Mouse (Mus musculus) ES-E14 (cell line): ENCODE results near the gene Kifap3. TPM values are rescaled to one million over a fixed set of nuclear protein-coding genes. Genes with fewer than 3 reads are reported as not detected.
"Not testable (repeated sequence)": the region's sequence is repeated elsewhere in the genome, so short reads cannot be mapped to it uniquely, and the experiment has no call there.

Experiments
- DNase-seq: peaks from one replicate; pipeline ENCODE4 v3.0.0-alpha.2; 2013; ENCODE audit warnings: low read depth, low spot score
- H3K27ac ChIP-seq: 2 replicates; pipeline ENCODE4 v1.5.1; 2012; ENCODE audit warnings: low read depth, mild to moderate bottlenecking, low read length, moderate library complexity, mixed read lengths; ENCODE audit not compliant: poor library complexity, insufficient read depth, severe bottlenecking
- H3K36me3 ChIP-seq: 2 replicates; pipeline ENCODE4 v1.6.1; 2012; ENCODE audit warnings: mild to moderate bottlenecking, low read length, moderate library complexity, mixed read lengths; ENCODE audit not compliant: control insufficient read depth, poor library complexity, insufficient read depth, severe bottlenecking
- H3K4me1 ChIP-seq, 2 experiments: fragments of 150-350 bp in 1 of 2; sonication (generic) in 1 of 2; 2 replicates each; pipeline ENCODE4 v1.6.1; 2012; ENCODE audit warnings: low read length in 2 of 2, mild to moderate bottlenecking in 1 of 2, mixed read lengths in 1 of 2; ENCODE audit not compliant: control insufficient read depth in 2 of 2, insufficient read depth in 2 of 2, poor library complexity in 1 of 2
- H3K4me3 ChIP-seq, 2 experiments: fragments of 150-350 bp in 1 of 2; sonication (generic) in 1 of 2; 2 replicates each; pipeline ENCODE4 v1.5.1; 2012; ENCODE audit warnings: low read length in 2 of 2, low read depth in 1 of 2, mild to moderate bottlenecking in 1 of 2, mixed read lengths in 1 of 2; ENCODE audit not compliant: insufficient read depth in 1 of 2, poor library complexity in 1 of 2, severe bottlenecking in 1 of 2
- H3K9ac ChIP-seq: 2 replicates; pipeline ENCODE4 v1.6.1; 2012; ENCODE audit warnings: low read depth, mild to moderate bottlenecking, low read length, mixed read lengths; ENCODE audit not compliant: poor library complexity, insufficient read depth, severe bottlenecking
- H3K9me3 ChIP-seq: fragments of 150-350 bp; sonication (generic); 2 replicates; pipeline ENCODE4 v1.6.1; 2012; ENCODE audit warnings: low read depth, mild to moderate bottlenecking, low read length; ENCODE audit not compliant: control insufficient read depth, insufficient read depth
- CHD2 ChIP-seq: IDR thresholded peaks from 2 replicates; pipeline ENCODE4 v1.6.1; 2014; ENCODE audit warnings: mild to moderate bottlenecking, low read depth, low read length, inconsistent platforms
- HCFC1 ChIP-seq: IDR thresholded peaks from 2 replicates; pipeline ENCODE4 v1.6.1; 2012; ENCODE audit warnings: low read length, inconsistent platforms, borderline replicate concordance; ENCODE audit not compliant: insufficient read depth
- MAFK ChIP-seq: IDR thresholded peaks from 2 replicates; pipeline ENCODE4 v1.6.1; 2014; ENCODE audit warnings: mild to moderate bottlenecking, low read depth, low read length, inconsistent platforms; ENCODE audit not compliant: insufficient read depth
- ZC3H11A ChIP-seq: IDR thresholded peaks from 2 replicates; pipeline ENCODE4 v1.6.1; 2012; ENCODE audit warnings: low read depth, mild to moderate bottlenecking, inconsistent platforms, low read length, borderline replicate concordance
- ZNF384 ChIP-seq: IDR thresholded peaks from 2 replicates; pipeline ENCODE4 v1.6.1; 2012; ENCODE audit warnings: low read depth, low read length, inconsistent platforms
- in situ Hi-C, 2 experiments: fragments of 600-800 bp; cut with MboI; formaldehyde crosslinking; loops; one replicate each; pipeline ENCODE4 v1.15.1; 2025; ENCODE audit warnings: low sequenced_read_pairs in 2 of 2, inconsistent platforms in 1 of 2; ENCODE audit not compliant: unreplicated experiment in 2 of 2
- total RNA-seq: library from RNA; depleted of rRNA; stranded (reverse); fragments of 300-350 nt; gene quantifications from 2 replicates; pipeline ENCODE4 v1.2.3, GENCODE M21; 2012; rRNA removed

Kifap3 gene
- 17.1 and 21.8 TPM in 2 replicates for total RNA-seq

DNA sequence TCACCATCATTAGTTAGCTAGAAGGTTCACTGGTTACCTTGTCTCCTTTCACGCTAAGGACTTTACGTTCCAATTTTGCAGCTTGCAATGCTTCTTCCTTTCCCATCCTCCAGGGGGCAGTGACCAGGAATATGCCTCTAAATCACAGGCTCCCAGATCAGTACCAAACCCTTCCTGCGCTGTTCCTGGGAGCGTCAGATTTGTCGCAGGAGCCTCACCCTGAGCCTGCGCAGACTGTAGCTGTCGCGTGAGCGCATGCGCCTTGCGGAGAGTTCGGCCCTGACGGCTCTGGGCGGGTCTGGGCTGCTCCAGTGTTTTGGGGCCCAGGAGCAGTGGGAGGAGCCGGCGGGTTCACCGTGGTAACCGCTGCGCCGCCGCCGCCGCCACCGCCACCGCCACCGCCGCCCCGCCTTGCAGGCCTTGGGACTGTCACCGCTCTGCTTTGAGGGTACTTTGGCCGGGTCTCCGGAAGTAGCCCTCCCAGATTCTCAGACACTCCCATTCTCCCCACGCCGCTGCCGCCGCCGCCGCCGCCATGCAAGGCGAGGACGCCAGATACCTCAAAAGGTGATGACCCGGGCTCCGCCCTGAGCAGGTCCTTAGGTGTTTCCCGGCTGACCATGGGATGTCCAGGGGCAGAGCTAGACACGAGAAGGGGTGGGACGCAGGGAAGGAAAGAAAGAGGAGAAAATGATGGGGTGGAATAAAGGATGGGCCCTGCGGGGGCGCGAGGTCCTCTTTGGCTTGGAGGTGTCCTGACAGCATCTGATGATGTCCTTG, at the start of gene Kifap3:
Kifap3 (plus strand) TSS at position 248 of the 780 bp plus-strand sequence.
- Histone ChIP-seq H3K36me3 (no peaks in the 10 kb centered on the region), H3K9me3 (no peaks in the 10 kb centered on the region), H3K4me3 (peak within 1 kb of the TSS; percentile 60 to 82), H3K9ac (peak within 1 kb of the TSS; percentile 68), H3K27ac (no peak within 1 kb of the TSS), H3K4me1 (no peaks in the 10 kb centered on the region)
- in situ Hi-C loops: no loop called here
- DNase-seq: peak; percentile 95
- TF ChIP-seq ZNF384: no peak
- TF ChIP-seq ZC3H11A: no peak
- TF ChIP-seq HCFC1: peak; percentile 73; the same call in 1 of the 2 replicates
- no peak for TF ChIP-seq CHD2

DNA sequence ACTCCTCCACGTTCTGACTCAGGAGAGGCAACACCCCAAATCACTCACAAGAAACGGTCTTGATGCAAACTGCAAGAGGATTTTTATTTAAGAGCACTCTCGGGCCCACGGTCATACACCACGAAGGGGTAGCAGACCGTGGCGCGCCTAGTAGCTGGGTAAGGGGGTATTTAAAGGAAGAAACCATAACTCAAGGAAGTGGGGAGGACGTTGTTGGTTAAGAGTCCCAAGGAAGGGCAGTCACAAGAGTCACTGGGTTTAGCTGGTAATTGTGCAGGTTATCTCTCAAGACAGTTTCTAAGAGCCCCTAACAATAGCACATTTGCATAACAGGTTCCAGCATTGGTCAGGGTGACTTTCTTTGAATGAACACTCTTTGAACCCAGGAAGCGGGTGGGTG, 48.2 kb upstream of the Kifap3 start:
- in situ Hi-C loops: not testable (repeated sequence)

DNA sequence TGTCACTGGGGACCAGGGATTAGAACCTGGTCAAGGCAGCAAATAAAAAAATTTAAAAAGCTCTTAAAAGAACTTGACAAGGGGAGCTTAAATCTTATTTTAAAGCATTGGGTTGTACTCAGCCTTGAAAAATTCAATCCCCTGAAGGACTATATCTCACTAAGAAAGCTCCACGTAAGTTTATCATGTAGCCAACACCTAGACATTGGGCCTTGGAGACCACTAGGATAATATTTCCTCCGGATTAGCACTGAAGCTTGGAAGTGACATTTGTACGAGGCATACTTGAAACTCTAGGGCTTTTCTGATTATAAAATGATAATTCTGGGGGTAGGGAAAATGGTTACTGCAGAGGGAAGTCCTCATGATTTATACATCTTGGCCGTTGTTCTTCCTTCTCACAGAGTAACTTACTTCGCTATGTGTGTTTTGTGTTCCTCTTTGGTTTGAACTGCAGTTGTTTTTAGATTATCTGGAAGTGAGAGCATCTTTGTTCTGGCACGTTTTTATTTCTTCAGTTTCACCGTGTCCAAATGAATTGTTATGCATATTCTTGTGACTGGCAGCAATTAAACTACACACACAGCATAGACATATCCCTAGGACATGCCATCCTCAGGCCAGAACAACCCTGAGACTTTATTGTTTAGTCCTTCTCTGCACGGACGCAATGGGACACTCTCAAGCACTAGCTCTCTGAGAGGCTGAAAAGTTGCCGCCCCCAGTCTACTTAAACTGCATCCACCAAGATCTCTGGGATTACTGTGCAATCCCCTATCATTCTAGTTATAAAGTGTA, 42.7 kb upstream of the Kifap3 start:
- TF ChIP-seq ZNF384 (no peak), CHD2 (no peak), HCFC1 (no peak), ZC3H11A (no peak), MAFK (no peak)
- in situ Hi-C loops: no loop called here
- Histone ChIP-seq H3K27ac (no peak overlapping the region), H3K4me3 (no peak overlapping the region), H3K9me3 (no peaks in the 10 kb centered on the region), H3K4me1 (no peaks in the 10 kb centered on the region), H3K36me3 (no peaks in the 10 kb centered on the region), H3K9ac (no peak overlapping the region)
- DNase-seq: no peak

More for the DNA sequence above, 48.2 kb upstream of the Kifap3 start:
- DNase-seq: peak; percentile 6
- H3K4me1 ChIP-seq, H3K9me3 ChIP-seq, H3K27ac ChIP-seq, H3K4me3 ChIP-seq, H3K9ac ChIP-seq, H3K36me3 ChIP-seq: not testable (repeated sequence)

DNA sequence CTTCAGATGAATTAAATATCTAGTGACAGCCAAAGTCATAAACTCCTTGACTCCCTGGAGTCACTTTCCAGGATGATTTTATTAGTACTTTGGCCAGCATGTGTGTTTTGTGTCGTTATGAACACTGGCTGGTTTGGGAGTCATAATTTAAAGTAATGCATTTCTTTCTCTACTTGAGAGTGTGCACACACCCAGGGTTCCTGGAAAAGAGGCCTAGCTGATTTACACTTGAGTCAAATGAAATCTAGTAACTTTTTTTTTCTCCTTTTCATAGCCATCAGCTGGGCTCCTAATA, 42.2 kb upstream of the Kifap3 start:
- no peak for DNase-seq
- Histone ChIP-seq H3K36me3 (no peaks in the 10 kb centered on the region), H3K4me3 (no peak overlapping the region), H3K9ac (no peak overlapping the region), H3K27ac (no peak overlapping the region), H3K9me3 (no peaks in the 10 kb centered on the region), H3K4me1 (no peaks in the 10 kb centered on the region)
- TF ChIP-seq MAFK (no peak), ZC3H11A (no peak), ZNF384 (no peak), CHD2 (no peak), HCFC1 (no peak)
- in situ Hi-C loops: no loop called here
